24 mouse cellular contexts compared by ENCODE assay signal in the genomic region with DNA sequence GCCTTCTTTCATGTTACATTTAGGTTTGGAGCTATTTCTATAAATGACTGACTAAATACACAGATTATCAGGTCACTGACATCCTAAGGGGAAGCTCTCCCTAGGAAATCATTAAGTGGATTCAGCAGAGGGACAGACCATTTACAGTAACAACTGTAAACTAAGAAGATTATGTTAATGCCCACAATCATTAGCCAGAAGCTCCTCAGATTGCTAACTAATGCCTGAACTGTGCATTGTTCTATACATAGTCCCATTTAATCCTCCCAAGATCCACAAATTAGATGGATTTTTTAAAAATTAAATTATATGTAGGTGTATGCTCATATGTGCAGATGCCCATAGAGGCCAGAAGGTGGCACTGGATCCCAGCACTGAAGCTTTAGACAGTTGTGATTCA. TPM values are rescaled to one million over a fixed set of nuclear protein-coding genes. Genes with fewer than 3 reads are reported as not detected.
DNase-seq lines count a peak whose midpoint lies in the region; TF ChIP-seq lines count a peak whose summit lies in the region.
"Had no signal": no experiment of that assay in that cellular context is flagged by ENCODE, and none has a peak within 500 bp of the region (broad histone marks: within the 10 kb centered on the region; RNA-seq: fewer than 3 reads in every experiment).

No protein-coding gene starts in this region.

- no peak overlapping the region for H3K9ac ChIP-seq in MEL (ENCODE audit: control insufficient read depth, low read depth, low read length, poor library complexity, severe bottlenecking)
- H3K9ac ChIP-seq: embryonic facial prominence, embryonic 15.5 days; forebrain, embryonic 15.5 days; heart, embryonic 15.5 days; hindbrain, embryonic 13.5 days had no signal

- no peaks in the 10 kb centered on the region for H3K27me3 ChIP-seq in E14TG2a.4 (ENCODE audit: insufficient read depth, low read length)
- no peaks in the 10 kb centered on the region for H3K27me3 ChIP-seq in MEL (ENCODE audit: control insufficient read depth in 1 of 2, insufficient read depth in 2 of 2, low read length in 2 of 2)
- H3K27me3 ChIP-seq: CH12.LX; embryonic facial prominence, embryonic 15.5 days; forebrain, embryonic 15.5 days; heart, embryonic 15.5 days; hindbrain, embryonic 13.5 days had no signal

- peak; percentile 2; the same call in 1 of the 2 replicates for TF ChIP-seq RAD21 in MEL (IDR thresholded peaks at IDR 0.05; ENCODE audit: low read depth, low read length)

- H3K27ac ChIP-seq in layer of hippocampus, adult 2 months, result no peak overlapping the region
- H3K27ac ChIP-seq in MEL (ENCODE audit: control insufficient read depth, low read depth, low read length), result no peak overlapping the region
- H3K27ac ChIP-seq: embryonic facial prominence, embryonic 15.5 days; forebrain, embryonic 15.5 days; heart, embryonic 10.5 days; heart, embryonic 15.5 days; hindbrain, embryonic 13.5 days; hindbrain, postnatal 0 days had no signal

- no peak for TF ChIP-seq POLR2A in MEL (IDR thresholded peaks at IDR 0.05; ENCODE audit: control insufficient read depth in 1 of 2, insufficient read depth in 1 of 2, low read depth in 1 of 2, low read length in 2 of 2, poor library complexity in 1 of 2)

- no peak for TF ChIP-seq EP300 in MEL (IDR thresholded peaks at IDR 0.05; ENCODE audit: low read depth in 1 of 2, low read length in 2 of 2)

- H3K36me3 ChIP-seq in E14TG2a.4 (ENCODE audit: insufficient read depth, low read length) (no peaks in the 10 kb centered on the region), MEL (ENCODE audit: control insufficient read depth in 1 of 2, insufficient read depth in 2 of 2, low read length in 2 of 2) (no peaks in the 10 kb centered on the region)
- H3K36me3 ChIP-seq: embryonic facial prominence, embryonic 15.5 days; forebrain, embryonic 15.5 days; G1E; heart, embryonic 10.5 days; heart, embryonic 15.5 days; hindbrain, embryonic 13.5 days had no signal

- no peaks in the 10 kb centered on the region for H3K9me3 ChIP-seq in E14TG2a.4 (ENCODE audit: low read length)
- no peaks in the 10 kb centered on the region for H3K9me3 ChIP-seq in MEL (replicated peaks; ENCODE audit: insufficient read depth, low read length)
- H3K9me3 ChIP-seq: embryonic facial prominence, embryonic 15.5 days; forebrain, embryonic 15.5 days; G1E; heart, embryonic 10.5 days; heart, embryonic 15.5 days; hindbrain, embryonic 13.5 days had no signal

- TF ChIP-seq CTCF in layer of hippocampus, adult 2 months (conservative IDR thresholded peaks at IDR 0.05), result peak; percentile 14; the same call in 1 of the 2 replicates
- peak; percentile 41 for TF ChIP-seq CTCF in E14TG2a.4 (conservative IDR thresholded peaks at IDR 0.05; ENCODE audit: low read length)
- TF ChIP-seq CTCF in MEL (IDR thresholded peaks at IDR 0.05 in 2 of 3, conservative IDR thresholded peaks at IDR 0.05 in 1 of 3; ENCODE audit: control insufficient read depth in 1 of 3, insufficient read depth in 1 of 3, low read depth in 2 of 3, low read length in 3 of 3, poor library complexity in 1 of 3, severe bottlenecking in 1 of 3), result peak in 1 of 3 experiments; percentile 18; a peak in 1 of 6 replicates

- no peaks in the 10 kb centered on the region for H3K79me2 ChIP-seq in MEL (ENCODE audit: control insufficient read depth, insufficient read depth, low read length, poor library complexity)

- H3K4me1 ChIP-seq in E14TG2a.4 (replicated peaks; ENCODE audit: low read depth, low read length), result no peaks in the 10 kb centered on the region
- no peaks in the 10 kb centered on the region for H3K4me1 ChIP-seq in MEL (ENCODE audit: control insufficient read depth in 1 of 2, insufficient read depth in 2 of 2, low read length in 2 of 2)
- H3K4me1 ChIP-seq: embryonic facial prominence, embryonic 15.5 days; forebrain, embryonic 15.5 days; heart, embryonic 10.5 days; heart, embryonic 15.5 days; hindbrain, embryonic 13.5 days had no signal

- DNase-seq in layer of hippocampus, adult 2 months (ENCODE audit: low spot score in 2 of 2), result no peak
- DNase-seq in layer of hippocampus, adult 9-10 months (ENCODE audit: low spot score), result no peak
- no peak for DNase-seq in MEL (ENCODE audit: low read depth, low spot score)
- peak; percentile 35 for DNase-seq in retina, postnatal 7 days (ENCODE audit: low read depth, low spot score)
- no peak for DNase-seq in c-Kit-positive CD71-positive TER-119-positive erythroid progenitor cells, embryonic 14.5 days (ENCODE audit: low spot score)
- no peak for DNase-seq in thymus, postnatal 25 days
- DNase-seq: adrenal gland, adult 8-10 months; adrenal gland, postnatal 36 days; cerebellum, adult 11 months; cerebellum, adult 8-10 months; cerebellum, postnatal 14 days; embryo, embryonic 11 days; gastrocnemius, postnatal 36 days; heart, adult 11 months; heart, postnatal 14 days had no signal

- no peak overlapping the region for H3K4me3 ChIP-seq in layer of hippocampus, adult 2 months
- H3K4me3 ChIP-seq in E14TG2a.4 (replicated peaks; ENCODE audit: low read length) (no peak overlapping the region), MEL (ENCODE audit: control insufficient read depth in 1 of 2, insufficient read depth in 1 of 2, low read depth in 2 of 2, low read length in 2 of 2) (no peak overlapping the region)
- H3K4me3 ChIP-seq: embryonic facial prominence, embryonic 15.5 days; forebrain, embryonic 15.5 days; heart, embryonic 10.5 days; heart, embryonic 15.5 days; hindbrain, embryonic 13.5 days had no signal

TF ChIP-seq in MEL, 35 proteins besides CTCF, POLR2A, EP300 and RAD21:
- TF ChIP-seq MAX (IDR thresholded peaks at IDR 0.05; ENCODE audit: low read length), result no peak
- no peak for TF ChIP-seq MYC (IDR thresholded peaks at IDR 0.05; ENCODE audit: low read depth, low read length)
- no peak for TF ChIP-seq HCFC1 (IDR thresholded peaks at IDR 0.05; ENCODE audit: low read depth, low read length)
- no peak for TF ChIP-seq MAFK (IDR thresholded peaks at IDR 0.05; ENCODE audit: borderline replicate concordance, low read depth, low read length)
- TF ChIP-seq UBTF (IDR thresholded peaks at IDR 0.05; ENCODE audit: borderline replicate concordance, insufficient read depth, low read depth, low read length), result no peak
- TF ChIP-seq CHD1 (IDR thresholded peaks at IDR 0.05; ENCODE audit: low read depth, low read length), result no peak
- no peak for TF ChIP-seq SMC3 (IDR thresholded peaks at IDR 0.05; ENCODE audit: low read depth, low read length)
- no peak for TF ChIP-seq BHLHE40 (IDR thresholded peaks at IDR 0.05; ENCODE audit: borderline replicate concordance, low read depth, low read length)
- TF ChIP-seq GATA1 (IDR thresholded peaks at IDR 0.05; ENCODE audit: low read depth, low read length), result no peak
- no peak for TF ChIP-seq JUND (IDR thresholded peaks at IDR 0.05; ENCODE audit: low read depth, low read length)
- no peak for TF ChIP-seq ZKSCAN1 (IDR thresholded peaks at IDR 0.05; ENCODE audit: low read depth, low read length)
- no peak for TF ChIP-seq TBP (IDR thresholded peaks at IDR 0.05; ENCODE audit: low read depth, low read length)
- TF ChIP-seq USF1 (IDR thresholded peaks at IDR 0.05; ENCODE audit: low read depth, low read length), result no peak
- TF ChIP-seq TCF12 (IDR thresholded peaks at IDR 0.05; ENCODE audit: low read depth, low read length), result no peak
- no peak for TF ChIP-seq USF2 (IDR thresholded peaks at IDR 0.05; ENCODE audit: borderline replicate concordance in 1 of 2, insufficient read depth in 1 of 2, low read depth in 1 of 2, low read length in 2 of 2)
TF ChIP-seq in MEL: peak in this region for 0.

RNA-seq across cellular contexts. Expression of gene Tma16, which starts 52.8 kb away (rescaled TPM):
- 10 to 100 TPM; 10.9 to 11.4 TPM for total RNA-seq in layer of hippocampus, adult 2 months (2021)
- 26.7 and 33.2 TPM in 2 replicates for total RNA-seq in MEL (2012; rRNA removed)
- 10 to 100 TPM in 1 of 2 experiments, not detected in 1; 29.4 TPM for polyA plus RNA-seq in MEL (2012; ENCODE audit: insufficient read depth in 1 of 2, insufficient read length in 2 of 2, low read depth in 1 of 2, low replicate concordance in 2 of 2, missing spikeins in 1 of 2)
